Mouse (Mus musculus) heart, postnatal 4 days (tissue): Measurements from ENCODE around the gene Gcnt4. TPM values are rescaled to one million over a fixed set of nuclear protein-coding genes. Genes with fewer than 3 reads are reported as not detected.

Source experiments
- DNase-seq: peaks from one replicate; pipeline ENCODE4 v3.0.0; 2021
- total RNA-seq, 2 experiments: library from RNA; stranded (reverse); gene quantifications; 2 replicates each; pipeline ENCODE4 v1.2.3; 2021

Gene Gcnt4
- total RNA-seq, 2 experiments from 2014 or later = 0.36 to 0.59 TPM

DNA sequence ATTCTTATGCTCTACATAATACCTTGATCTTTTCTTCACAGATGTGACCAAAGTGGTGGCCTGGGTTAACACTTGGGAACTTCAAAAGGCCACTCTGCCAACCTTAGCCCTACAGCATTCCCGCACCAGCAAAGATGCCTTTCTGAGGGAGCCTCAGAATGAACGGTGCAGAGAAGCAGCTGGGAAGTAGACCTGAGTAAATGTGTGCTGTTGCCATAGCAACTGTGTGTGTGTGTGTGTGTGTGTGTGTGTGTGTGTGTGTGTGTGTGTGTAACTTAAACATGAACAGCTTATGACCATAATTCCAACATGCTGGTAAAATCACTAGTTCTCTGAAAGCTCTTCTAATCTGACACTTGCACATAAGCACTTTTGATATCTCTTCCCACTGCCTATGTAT, 27.4 kb downstream of the Gcnt4 start:
- DNase-seq = no peak

GRCm38 (mm10) chr13:96956466-96956865, 32.0 kb downstream of the Gcnt4 start:
- no peak for DNase-seq

DNA sequence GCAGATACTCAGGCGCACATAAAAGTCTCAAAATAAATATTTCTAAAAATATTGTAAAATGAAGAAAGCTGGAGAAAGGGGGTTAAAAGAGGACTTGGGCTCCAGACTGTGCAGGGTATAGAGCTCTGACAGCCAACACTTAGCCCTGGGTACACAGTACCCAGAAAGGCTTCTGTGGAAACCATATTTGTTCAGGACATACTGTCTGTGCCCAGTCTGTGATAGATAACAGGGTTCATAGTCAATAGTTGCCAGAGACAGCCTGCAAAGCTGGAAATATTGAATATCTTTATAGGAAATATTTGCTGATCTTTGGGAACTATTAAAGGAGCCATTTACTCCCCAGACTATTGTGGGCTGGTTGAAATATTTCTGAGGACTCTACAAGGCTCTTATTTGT, 35.5 kb downstream of the Gcnt4 start:
- DNase-seq = no peak

GRCm38 (mm10) chr13:96961366-96962157, 37.1 kb downstream of the Gcnt4 start:
- DNase-seq = no peak

GRCm38 (mm10) chr13:96962801-96963200, 38.3 kb downstream of the Gcnt4 start:
- no peak for DNase-seq

DNA sequence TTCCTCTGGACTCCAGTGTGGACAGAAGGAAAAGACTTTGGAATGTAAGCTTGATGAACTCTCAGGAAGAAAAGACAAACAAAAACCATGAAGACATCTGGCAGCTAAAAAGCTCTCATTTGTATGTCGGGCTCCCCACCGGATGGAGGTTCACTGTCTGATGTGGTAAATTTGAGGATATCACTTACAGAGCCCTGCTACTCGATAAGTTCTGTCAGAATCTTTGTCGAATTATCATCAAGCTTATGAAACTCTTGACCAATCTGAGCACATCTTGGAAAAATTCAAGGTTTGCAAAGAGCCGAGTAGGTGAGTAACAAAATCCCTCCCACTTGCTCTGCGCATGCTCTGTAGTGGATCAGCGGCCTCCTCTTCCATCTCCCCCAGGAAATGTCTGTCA, 40.5 kb downstream of the Gcnt4 start:
- DNase-seq = no peak

DNA sequence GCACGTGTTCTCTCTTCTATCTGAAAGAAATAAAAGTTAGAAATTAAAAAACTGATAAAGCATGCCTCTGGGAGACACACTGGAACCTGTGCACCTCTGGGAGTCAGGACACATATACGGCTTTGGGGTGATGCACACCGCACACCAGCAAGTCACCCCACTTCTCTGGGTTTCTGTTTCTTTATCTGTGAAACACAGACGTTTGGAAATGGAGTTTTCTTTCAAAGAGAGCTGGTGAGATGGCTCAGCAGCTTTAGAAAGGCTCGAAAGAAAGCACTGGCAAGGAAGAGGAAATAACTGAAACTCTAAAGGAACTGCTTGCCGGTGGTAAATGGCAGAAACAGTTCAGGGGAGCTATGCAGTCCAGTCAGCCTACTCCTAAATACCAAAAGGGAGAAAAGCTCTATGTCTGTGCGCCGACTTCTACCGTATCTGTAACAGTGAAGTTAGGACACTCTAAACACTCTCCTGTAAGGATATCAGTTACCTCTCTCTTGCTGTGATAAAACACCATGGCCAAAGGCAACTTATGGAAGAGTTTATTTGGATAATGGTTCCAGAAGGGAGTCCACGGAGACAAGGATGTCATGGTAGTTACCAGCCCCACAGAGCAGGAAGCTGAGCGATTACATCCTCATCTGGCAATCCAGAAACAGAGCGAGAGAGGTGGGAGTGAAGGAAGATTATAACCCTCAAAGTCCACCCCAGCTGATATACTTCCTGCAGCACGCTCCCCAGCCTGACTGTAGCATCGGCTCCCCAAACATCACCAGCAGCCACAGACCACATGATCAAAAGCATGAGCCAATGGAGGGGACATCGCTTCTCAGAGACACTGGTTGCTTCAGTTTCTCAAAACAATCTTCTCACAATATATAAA, 42.0 kb downstream of the Gcnt4 start:
- DNase-seq = no peak

GRCm38 (mm10) chr13:96967091-96967490, 42.6 kb downstream of the Gcnt4 start:
- no peak for DNase-seq

GRCm38 (mm10) chr13:96967822-96968221, 43.3 kb downstream of the Gcnt4 start:
- no peak for DNase-seq

DNA sequence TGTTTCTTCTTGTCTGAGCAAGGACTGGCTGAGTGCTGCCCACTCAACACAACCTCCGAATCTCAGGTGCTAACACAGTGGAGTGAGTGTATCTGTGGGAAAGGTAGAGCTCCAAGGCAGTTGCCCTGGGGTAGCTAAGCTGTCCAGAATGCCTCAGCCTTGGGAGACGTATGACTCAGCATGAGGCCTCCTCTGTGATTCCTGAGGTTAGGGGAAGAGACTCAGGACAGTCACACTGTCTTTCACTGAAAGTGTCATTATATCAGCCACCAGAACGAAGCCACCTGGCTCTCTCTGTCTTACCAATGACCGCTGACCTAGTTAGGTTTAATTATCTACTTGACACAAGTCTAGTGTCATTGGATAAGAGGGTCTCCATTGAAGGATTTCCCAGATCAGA, 46.6 kb downstream of the Gcnt4 start:
- DNase-seq = no peak

- no peak for DNase-seq
Measured at GRCm38 (mm10) chr13:96971861-96972282, 47.4 kb downstream of the Gcnt4 start.

DNA sequence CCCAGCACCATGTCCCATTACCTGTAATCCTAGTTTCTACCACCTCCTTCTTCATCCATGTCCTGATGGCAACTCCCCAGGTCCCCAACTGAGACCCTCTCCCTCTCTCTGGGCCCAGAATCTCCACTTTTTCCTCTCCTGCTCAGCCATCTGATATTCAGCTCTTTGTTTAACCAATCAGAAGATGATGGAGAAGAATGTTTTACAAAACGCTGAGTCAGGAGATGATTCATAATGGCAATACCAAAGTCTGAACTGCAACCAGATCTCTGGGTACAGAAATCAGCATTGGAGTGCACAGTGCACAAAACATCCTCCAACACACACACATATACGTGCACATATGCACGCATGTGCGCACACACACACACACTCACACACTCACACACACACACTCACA, 48.8 kb downstream of the Gcnt4 start:
- no peak for DNase-seq

DNA sequence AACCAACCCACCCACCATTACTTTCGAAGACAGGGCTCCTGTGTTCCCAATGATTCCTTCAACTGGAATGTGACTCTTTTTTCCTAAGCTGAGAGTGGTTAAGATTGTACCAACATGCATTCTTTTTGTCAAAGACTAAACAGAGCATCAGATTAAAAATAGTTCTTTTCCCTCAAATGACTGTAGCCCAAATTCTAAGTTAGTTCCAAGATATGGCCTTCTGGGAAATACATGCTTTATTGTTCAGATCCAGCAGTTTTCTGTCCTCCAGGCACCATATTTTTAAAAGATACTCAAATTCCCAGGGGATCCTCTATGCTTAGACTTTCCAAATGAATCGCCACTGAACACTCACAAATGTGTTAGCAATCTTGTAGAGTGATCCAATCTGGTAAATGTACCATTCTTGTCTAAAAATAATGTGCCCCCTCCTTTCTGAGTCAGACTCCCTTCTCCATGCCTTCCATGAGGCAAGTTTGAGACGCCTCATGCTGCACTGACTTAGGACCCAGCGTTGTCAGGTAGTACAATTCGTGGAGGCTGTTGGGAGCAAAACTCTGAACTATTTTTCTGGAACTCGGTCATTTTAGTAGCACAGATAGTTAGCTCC, 52.6 kb downstream of the Gcnt4 start:
- no peak for DNase-seq

DNA sequence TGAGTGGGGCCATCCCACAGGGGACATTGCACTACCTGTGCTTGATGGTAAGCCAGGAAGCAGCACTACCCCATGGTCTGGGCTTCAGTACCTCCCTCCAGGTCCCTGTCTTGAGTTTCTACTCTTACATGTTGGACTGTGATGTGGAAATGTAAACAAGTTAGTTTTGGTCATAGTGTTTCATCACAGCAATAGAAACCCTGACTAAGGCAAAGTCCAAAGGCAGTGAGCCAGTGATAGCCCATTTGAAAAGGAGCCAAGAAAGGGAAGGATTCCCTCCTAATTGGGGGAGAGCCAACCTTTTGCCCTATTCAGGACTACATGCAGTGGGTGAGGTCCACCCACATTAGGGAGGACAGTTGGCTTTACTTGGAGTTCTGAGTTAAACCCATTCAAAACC, 56.1 kb downstream of the Gcnt4 start:
- no peak for DNase-seq

- no peak for DNase-seq
Measured at GRCm38 (mm10) chr13:96983251-96984126, 59.0 kb downstream of the Gcnt4 start.

GRCm38 (mm10) chr13:96984688-96985087, 60.2 kb downstream of the Gcnt4 start:
- DNase-seq = no peak

- no peak for DNase-seq
Measured at GRCm38 (mm10) chr13:96985599-96986275, 61.2 kb downstream of the Gcnt4 start.

GRCm38 (mm10) chr13:96989129-96989528, 64.6 kb downstream of the Gcnt4 start:
- no peak for DNase-seq

DNA sequence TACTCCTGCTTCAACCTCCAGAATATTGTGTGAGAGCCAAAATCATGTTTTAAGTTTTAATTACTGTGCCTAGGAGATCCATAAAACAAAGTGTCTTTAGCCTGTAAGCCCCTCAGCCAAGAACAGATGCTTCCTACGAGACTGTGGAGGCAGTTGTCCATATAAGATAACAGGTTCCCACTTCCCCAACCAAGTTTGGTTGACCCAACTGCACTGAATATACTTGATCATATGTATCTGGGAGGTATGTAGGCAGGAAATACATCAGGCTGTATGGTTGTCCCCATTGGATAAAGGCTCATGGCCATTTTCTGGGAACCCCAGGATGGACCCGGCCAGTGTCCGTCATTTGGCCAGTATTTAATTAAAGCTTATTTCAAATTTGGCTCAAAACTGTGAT, 65.6 kb downstream of the Gcnt4 start:
- DNase-seq = no peak

GRCm38 (mm10) chr13:96990561-96991265, 66.2 kb downstream of the Gcnt4 start:
- no peak for DNase-seq
